ENCODE assay signal across 27 mouse cellular contexts in the genomic region with DNA sequence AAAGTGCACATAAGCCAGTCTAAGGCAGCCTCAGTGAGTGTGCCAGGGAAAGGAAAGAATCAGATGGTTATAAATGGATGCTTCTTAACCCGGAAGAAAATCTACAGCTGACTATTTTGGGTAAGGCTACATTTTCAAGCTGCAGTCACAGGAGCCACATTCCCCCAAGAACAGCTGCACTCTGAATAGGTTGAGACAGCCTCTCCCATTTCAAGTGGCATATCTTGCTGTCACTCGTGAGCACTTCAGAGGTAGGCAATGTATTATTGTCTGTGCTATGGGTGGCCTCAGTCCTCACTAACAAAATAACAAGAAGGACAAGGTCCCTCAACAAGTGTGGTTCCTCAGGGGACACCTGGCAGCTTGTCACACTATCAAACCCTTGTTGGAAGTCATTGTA.
DNase-seq lines count a peak whose midpoint lies in the region; ATAC-seq and TF ChIP-seq lines count a peak whose summit lies in the region.
"Had no signal": no experiment of that assay in that cellular context is flagged by ENCODE, and none has a peak within 500 bp of the region (broad histone marks: within the 10 kb centered on the region; RNA-seq: fewer than 3 reads in every experiment).

No protein-coding gene starts in this region.

- no peaks in the 10 kb centered on the region for H3K9me3 ChIP-seq in liver, postnatal 0 days (ENCODE audit: low read length)
- no peaks in the 10 kb centered on the region for H3K9me3 ChIP-seq in intestine, embryonic 15.5 days
- H3K9me3 ChIP-seq: embryonic facial prominence, embryonic 12.5 days; embryonic facial prominence, embryonic 15.5 days; heart, embryonic 12.5 days; heart, embryonic 15.5 days; hindbrain, embryonic 10.5 days; hindbrain, embryonic 13.5 days had no signal

- H3K4me3 ChIP-seq in liver, postnatal 0 days (ENCODE audit: low read depth, low read length): no peak overlapping the region
- H3K4me3 ChIP-seq in intestine, embryonic 15.5 days (replicated peaks): no peak overlapping the region
- H3K4me3 ChIP-seq in myocyte: no peak overlapping the region
- H3K4me3 ChIP-seq: embryonic facial prominence, embryonic 12.5 days; embryonic facial prominence, embryonic 15.5 days; gastrocnemius, adult 2 months; heart, embryonic 12.5 days; heart, embryonic 15.5 days; hindbrain, embryonic 10.5 days; hindbrain, embryonic 13.5 days had no signal

- 0 out of 2 replicates have a peak, but pooled peaks cover 4% of the 10 kb centered on the region for H3K4me1 ChIP-seq in liver, postnatal 0 days (ENCODE audit: insufficient read depth)
- H3K4me1 ChIP-seq in intestine, embryonic 15.5 days (replicated peaks): 0 out of 2 replicates have a peak, but pooled peaks cover 2% of the 10 kb centered on the region

- H3ac ChIP-seq in myocyte (ENCODE audit: control insufficient read depth, insufficient read length): no peak overlapping the region

- no peaks in the 10 kb centered on the region for H3K79me2 ChIP-seq in myocyte (ENCODE audit: control insufficient read depth, insufficient read depth)

- no peak for TF ChIP-seq POLR2A in myocyte (IDR thresholded peaks at IDR 0.05; ENCODE audit: insufficient read length, low read depth)

- H3K9ac ChIP-seq in liver, postnatal 0 days (replicated peaks): no peak overlapping the region
- H3K9ac ChIP-seq in intestine, embryonic 15.5 days: no peak overlapping the region
- H3K9ac ChIP-seq: embryonic facial prominence, embryonic 12.5 days; embryonic facial prominence, embryonic 15.5 days; forebrain, postnatal 0 days; heart, embryonic 12.5 days; heart, embryonic 15.5 days; hindbrain, embryonic 13.5 days had no signal

- no peak for TF ChIP-seq EP300 in liver, postnatal 0 days (IDR thresholded peaks at IDR 0.05; ENCODE audit: low read depth)

- no peaks in the 10 kb centered on the region for H3K27me3 ChIP-seq in liver, postnatal 0 days (ENCODE audit: insufficient read depth, low read length)
- H3K27me3 ChIP-seq in intestine, embryonic 15.5 days (replicated peaks): no peaks in the 10 kb centered on the region
- no peaks in the 10 kb centered on the region for H3K27me3 ChIP-seq in myocyte (ENCODE audit: control insufficient read depth, insufficient read depth, insufficient read length)
- H3K27me3 ChIP-seq: embryonic facial prominence, embryonic 15.5 days had no signal

- H3K27ac ChIP-seq in liver, postnatal 0 days (ENCODE audit: low read depth): peak overlapping the region; percentile 57; the same call in 1 of the 2 replicates
- no peak overlapping the region for H3K27ac ChIP-seq in intestine, embryonic 15.5 days
- H3K27ac ChIP-seq: embryonic facial prominence, embryonic 12.5 days; embryonic facial prominence, embryonic 15.5 days; gastrocnemius, adult 2 months; heart, embryonic 15.5 days; hindbrain, embryonic 10.5 days; hindbrain, embryonic 13.5 days had no signal

- WGBS in liver, postnatal 0 days (ENCODE audit: insufficient replicate concordance): 59% methylated on average over 2 of the region's 2 CpGs
- WGBS in intestine, embryonic 15.5 days: 64% methylated on average over 2 of the region's 2 CpGs

- no peak for TF ChIP-seq CTCF in liver, postnatal 0 days (IDR thresholded peaks at IDR 0.05; ENCODE audit: low read depth)

- DNase-seq in liver, postnatal 0 days: no peak
- DNase-seq in liver: no peak
- no peak for DNase-seq in adrenal gland, postnatal 14 days
- DNase-seq in gastrocnemius, adult 8-10 months (ENCODE audit: low spot score in 2 of 2): no peak
- no peak for DNase-seq in layer of hippocampus, postnatal 36 days
- DNase-seq: adrenal gland, postnatal 25 days; B cell, adult 2 months; cerebellum, adult 11-12 months; cerebellum, adult 8-10 months; cerebellum, postnatal 10 days; forebrain, postnatal 0 days; gastrocnemius, adult 2 months; gastrocnemius, postnatal 25 days; heart, adult 18-20 months; heart, postnatal 10 days; heart, postnatal 36 days had no signal

- no peaks in the 10 kb centered on the region for H3K36me3 ChIP-seq in liver, postnatal 0 days (replicated peaks; ENCODE audit: insufficient read depth, low read length)
- no peaks in the 10 kb centered on the region for H3K36me3 ChIP-seq in intestine, embryonic 15.5 days
- no peaks in the 10 kb centered on the region for H3K36me3 ChIP-seq in myocyte (ENCODE audit: control insufficient read depth, insufficient read depth)
- H3K36me3 ChIP-seq: embryonic facial prominence, embryonic 12.5 days; embryonic facial prominence, embryonic 15.5 days; heart, embryonic 12.5 days; heart, embryonic 15.5 days; hindbrain, embryonic 10.5 days; hindbrain, embryonic 13.5 days had no signal

- no peak overlapping the region for H3K4me2 ChIP-seq in liver, postnatal 0 days (ENCODE audit: low read depth, low read length)
- H3K4me2 ChIP-seq in intestine, embryonic 15.5 days (replicated peaks): no peak overlapping the region
- peak overlapping the region; percentile 33 for H3K4me2 ChIP-seq in myocyte (ENCODE audit: low read depth)
- H3K4me2 ChIP-seq: embryonic facial prominence, embryonic 12.5 days; embryonic facial prominence, embryonic 15.5 days; heart, embryonic 12.5 days; heart, embryonic 15.5 days; hindbrain, embryonic 13.5 days had no signal

- no peak; the same call in 1 of the 2 replicates for ATAC-seq in liver, postnatal 0 days
- peak; percentile 22; the same call in 1 of the 2 replicates for ATAC-seq in intestine, embryonic 15.5 days
- ATAC-seq: CD4-positive, CD25-positive, alpha-beta regulatory T cell, adult 4 months; forebrain, embryonic 14.5 days; forebrain, postnatal 0 days; hindbrain, embryonic 16.5 days had no signal

TF ChIP-seq in myocyte, 11 proteins besides CTCF, POLR2A, EP300 and RAD21:
- TF ChIP-seq MYOG (IDR thresholded peaks at IDR 0.05; ENCODE audit: control insufficient read depth in 1 of 3, insufficient read depth in 1 of 3, insufficient read length in 2 of 3, low read depth in 2 of 3): peak in 2 of 3 experiments; percentile 75 to 76
- TF ChIP-seq E2F4 (IDR thresholded peaks at IDR 0.05; ENCODE audit: insufficient read depth): no peak
- TF ChIP-seq MYOD1 (IDR thresholded peaks at IDR 0.05; ENCODE audit: control insufficient read depth in 1 of 3, insufficient read length in 2 of 3, low read depth in 2 of 3): peak in 2 of 3 experiments; percentile 75 to 86
- peak; percentile 36 for TF ChIP-seq TCF12 (IDR thresholded peaks at IDR 0.05; ENCODE audit: insufficient read depth, poor library complexity, severe bottlenecking)
- TF ChIP-seq MAX (IDR thresholded peaks at IDR 0.05; ENCODE audit: low read depth): no peak
